Mouse (Mus musculus) brain, embryonic 18.5 days (tissue): ENCODE data around the gene Grb10.

Experiments
- DNase-seq: peaks from one replicate; pipeline ENCODE4 v3.0.0-alpha.2; 2012; ENCODE audit warnings: low read depth, low spot score

Gene Grb10

GRCm38 (mm10) chr11:11945766-11946165 lies 92.7 kb downstream of the Grb10 start:
- no peak for DNase-seq

GRCm38 (mm10) chr11:11944814-11945213 lies 93.7 kb downstream of the Grb10 start:
- DNase-seq = no peak

GRCm38 (mm10) chr11:11944082-11944349 lies 94.5 kb downstream of the Grb10 start:
- DNase-seq = no peak

- no peak for DNase-seq
Measured at GRCm38 (mm10) chr11:11943240-11944081, 95.0 kb downstream of the Grb10 start.

GRCm38 (mm10) chr11:11942320-11943217 lies 95.9 kb downstream of the Grb10 start:
- no peak for DNase-seq

GRCm38 (mm10) chr11:11940833-11941681 lies 97.4 kb downstream of the Grb10 start:
- DNase-seq = no peak

GRCm38 (mm10) chr11:11939611-11940010 lies 98.9 kb downstream of the Grb10 start:
- DNase-seq = no peak

GRCm38 (mm10) chr11:11938591-11938990 lies 99.9 kb downstream of the Grb10 start:
- DNase-seq = no peak

- no peak for DNase-seq
Measured at GRCm38 (mm10) chr11:11937340-11938030, 101.0 kb downstream of the Grb10 start.

- no peak for DNase-seq
Measured at GRCm38 (mm10) chr11:11934808-11935207, 103.7 kb downstream of the Grb10 start.

GRCm38 (mm10) chr11:11932102-11932789 lies 106.2 kb downstream of the Grb10 start:
- DNase-seq = no peak

- no peak for DNase-seq
Measured at GRCm38 (mm10) chr11:11931688-11932087, 106.8 kb downstream of the Grb10 start.

GRCm38 (mm10) chr11:11930527-11930926 lies 108.0 kb downstream of the Grb10 start:
- DNase-seq = no peak

- no peak for DNase-seq
Measured at GRCm38 (mm10) chr11:11929059-11929458, 109.4 kb downstream of the Grb10 start.

GRCm38 (mm10) chr11:11928586-11928985 lies 109.9 kb downstream of the Grb10 start:
- DNase-seq = no peak

- no peak for DNase-seq
Measured at GRCm38 (mm10) chr11:11923900-11924299, 114.6 kb downstream of the Grb10 start.

- DNase-seq = no peak
Measured at GRCm38 (mm10) chr11:11923345-11923744, 115.1 kb downstream of the Grb10 start.

- DNase-seq = no peak
Measured at GRCm38 (mm10) chr11:11922106-11922505, 116.4 kb downstream of the Grb10 start.

GRCm38 (mm10) chr11:11907703-11908413 lies 130.6 kb downstream of the Grb10 start:
- no peak for DNase-seq

- DNase-seq = no peak
Measured at GRCm38 (mm10) chr11:11905518-11905917, 133.0 kb downstream of the Grb10 start.
